Mouse (Mus musculus): Measurements from ENCODE around the gene Arpc3.

Gene Arpc3

GRCm38 (mm10) chr5:122391786-122392180, at the start of gene Arpc3:
Arpc3 (plus strand) TSS chr5:122391878.
- peak; percentile 87 to 90 for DNase-seq (ENCODE audit: low read depth in 2 of 2, low spot score in 2 of 2)

GRCm38 (mm10) chr5:122342874-122343273, 48.8 kb upstream of the Arpc3 start:
- no peak for DNase-seq (ENCODE audit: low read depth in 2 of 2, low spot score in 2 of 2)

GRCm38 (mm10) chr5:122343768-122344167, 47.9 kb upstream of the Arpc3 start:
- peak in 1 of 2 experiments; percentile 19 for DNase-seq (ENCODE audit: low read depth in 2 of 2, low spot score in 2 of 2)

GRCm38 (mm10) chr5:122344260-122344659, 47.4 kb upstream of the Arpc3 start:
- DNase-seq (ENCODE audit: low read depth in 2 of 2, low spot score in 2 of 2) = peak; percentile 77 to 83

- DNase-seq (ENCODE audit: low read depth in 2 of 2, low spot score in 2 of 2) = no peak
Measured at GRCm38 (mm10) chr5:122345777-122346176, 45.9 kb upstream of the Arpc3 start.

- DNase-seq (ENCODE audit: low read depth in 2 of 2, low spot score in 2 of 2) = peak; percentile 96 to 98
Measured at GRCm38 (mm10) chr5:122353807-122354491, 37.7 kb upstream of the Arpc3 start, which contains the start of the genes Rad9b and Vps29. Rad9b (minus strand) TSS chr5:122354233. Vps29 (plus strand) TSS chr5:122354369.

GRCm38 (mm10) chr5:122354492-122355067, 37.1 kb upstream of the Arpc3 start:
- DNase-seq (ENCODE audit: low read depth in 2 of 2, low spot score in 2 of 2) = no peak

- no peak for DNase-seq (ENCODE audit: low read depth in 2 of 2, low spot score in 2 of 2)
Measured at GRCm38 (mm10) chr5:122371591-122372191, 20.0 kb upstream of the Arpc3 start, which contains the start of gene Gpn3. Gpn3 (plus strand) TSS chr5:122371876.

GRCm38 (mm10) chr5:122372192-122372769, 19.4 kb upstream of the Arpc3 start, which contains the start of gene Fam216a:
Fam216a (minus strand) TSS chr5:122372364.
- peak; percentile 98 for DNase-seq (ENCODE audit: low read depth in 2 of 2, low spot score in 2 of 2)

GRCm38 (mm10) chr5:122372878-122373277, 18.8 kb upstream of the Arpc3 start:
- DNase-seq (ENCODE audit: low read depth in 2 of 2, low spot score in 2 of 2) = no peak

GRCm38 (mm10) chr5:122377101-122377833, 14.4 kb upstream of the Arpc3 start:
- DNase-seq (ENCODE audit: low read depth in 2 of 2, low spot score in 2 of 2) = no peak

GRCm38 (mm10) chr5:122378171-122378570, 13.5 kb upstream of the Arpc3 start:
- no peak for DNase-seq (ENCODE audit: low read depth in 2 of 2, low spot score in 2 of 2)

- DNase-seq (ENCODE audit: low read depth in 2 of 2, low spot score in 2 of 2) = peak; percentile 68 to 76
Measured at GRCm38 (mm10) chr5:122379374-122380155, 12.1 kb upstream of the Arpc3 start.

GRCm38 (mm10) chr5:122390006-122390405, 1.7 kb upstream of the Arpc3 start:
- DNase-seq (ENCODE audit: low read depth in 2 of 2, low spot score in 2 of 2) = no peak

- no peak for DNase-seq (ENCODE audit: low read depth in 2 of 2, low spot score in 2 of 2)
Measured at GRCm38 (mm10) chr5:122390671-122391070, 1.0 kb upstream of the Arpc3 start.

GRCm38 (mm10) chr5:122391178-122391785, 396 bp upstream of the Arpc3 start:
- DNase-seq (ENCODE audit: low read depth in 2 of 2, low spot score in 2 of 2) = no peak

- DNase-seq (ENCODE audit: low read depth in 2 of 2, low spot score in 2 of 2) = no peak
Measured at GRCm38 (mm10) chr5:122392227-122393004, 738 bp downstream of the Arpc3 start.

GRCm38 (mm10) chr5:122393887-122394286, 2.2 kb downstream of the Arpc3 start:
- peak; percentile 71 to 86 for DNase-seq (ENCODE audit: low read depth in 2 of 2, low spot score in 2 of 2)

- DNase-seq (ENCODE audit: low read depth in 2 of 2, low spot score in 2 of 2) = no peak
Measured at GRCm38 (mm10) chr5:122396791-122397190, 5.1 kb downstream of the Arpc3 start.

All from CD8-positive naive resting alpha-beta T cell, adult 2 months (primary cell).